Mouse (Mus musculus): Measurements from ENCODE around the gene Tial1.

The Tial1 gene

DNA sequence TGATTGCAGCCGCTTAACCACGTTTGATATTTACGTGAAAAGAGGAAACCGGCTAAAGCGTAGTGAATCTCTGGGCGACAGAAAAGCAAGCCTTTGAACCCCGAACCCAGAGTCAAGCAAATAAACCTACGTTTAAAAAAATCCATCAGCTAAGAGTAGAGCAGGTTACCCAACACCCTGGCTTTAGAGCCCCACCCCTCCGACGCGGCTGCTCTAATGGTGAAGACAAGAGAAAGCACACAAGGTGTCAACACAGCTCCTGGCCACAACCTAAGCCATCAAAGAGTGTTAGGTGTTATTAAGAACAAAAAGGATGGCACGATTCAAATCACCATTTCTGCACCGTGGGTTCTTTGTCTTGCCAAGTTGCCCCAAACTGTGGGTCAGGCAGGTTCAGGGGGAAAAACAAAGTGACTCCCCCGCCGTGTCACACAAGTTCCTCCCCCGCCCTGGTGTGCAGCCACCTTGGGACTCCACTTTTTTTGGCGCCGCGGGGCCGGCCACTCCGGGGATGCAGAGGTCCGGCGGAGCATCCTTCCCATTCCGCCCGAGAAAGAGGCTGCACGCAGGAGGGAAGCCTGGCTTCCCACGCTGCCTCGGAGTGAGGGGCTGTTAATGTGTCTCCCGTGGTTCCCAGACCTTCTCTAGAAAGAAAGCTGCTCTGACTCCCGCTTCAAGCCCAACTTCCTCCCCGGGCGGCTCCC is 44.1 kb downstream of the Tial1 start:
- DNase-seq (ENCODE audit: low spot score in 2 of 2): peak in 1 of 2 experiments; percentile 7

DNA sequence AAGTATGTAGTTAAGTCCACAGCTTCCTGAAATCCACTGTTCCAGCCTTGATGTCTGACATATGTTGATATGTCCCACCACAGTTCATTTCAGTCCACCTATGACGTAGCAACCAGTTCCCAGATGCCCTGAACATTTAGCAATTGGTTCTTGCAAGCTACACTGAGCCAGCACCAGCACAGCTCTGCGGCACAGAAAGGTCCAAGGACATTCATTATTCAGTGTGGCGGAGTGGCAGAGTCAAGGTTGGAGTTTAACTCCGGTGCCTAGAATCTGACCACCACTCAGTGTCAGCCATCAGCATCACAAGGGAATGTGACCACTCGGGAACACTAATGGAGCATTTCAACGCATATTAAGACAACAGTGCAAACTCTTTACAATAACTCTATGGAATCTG is 44.9 kb downstream of the Tial1 start:
- DNase-seq (ENCODE audit: low spot score in 2 of 2): no peak

DNA sequence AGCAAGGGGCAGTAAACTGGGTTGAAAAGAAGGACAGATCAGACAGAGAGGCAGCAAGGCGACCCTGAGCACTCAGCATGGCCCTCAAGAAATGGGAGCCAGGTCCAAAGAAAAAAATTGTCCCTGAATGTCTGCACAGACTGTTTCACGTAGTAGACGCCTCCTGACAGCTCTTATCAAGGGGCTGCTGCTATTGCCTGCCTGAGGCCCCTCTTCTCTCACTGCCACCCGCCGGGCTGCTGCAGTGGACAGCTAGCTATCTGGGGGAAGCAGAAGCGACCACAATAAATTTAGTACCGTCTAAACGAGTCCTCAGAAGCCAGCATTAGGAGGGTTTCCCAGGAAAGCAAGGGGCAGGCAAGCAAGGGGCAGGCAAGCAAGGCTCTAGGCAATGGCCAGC is 47.1 kb downstream of the Tial1 start:
- DNase-seq (ENCODE audit: low spot score in 2 of 2): no peak

DNA sequence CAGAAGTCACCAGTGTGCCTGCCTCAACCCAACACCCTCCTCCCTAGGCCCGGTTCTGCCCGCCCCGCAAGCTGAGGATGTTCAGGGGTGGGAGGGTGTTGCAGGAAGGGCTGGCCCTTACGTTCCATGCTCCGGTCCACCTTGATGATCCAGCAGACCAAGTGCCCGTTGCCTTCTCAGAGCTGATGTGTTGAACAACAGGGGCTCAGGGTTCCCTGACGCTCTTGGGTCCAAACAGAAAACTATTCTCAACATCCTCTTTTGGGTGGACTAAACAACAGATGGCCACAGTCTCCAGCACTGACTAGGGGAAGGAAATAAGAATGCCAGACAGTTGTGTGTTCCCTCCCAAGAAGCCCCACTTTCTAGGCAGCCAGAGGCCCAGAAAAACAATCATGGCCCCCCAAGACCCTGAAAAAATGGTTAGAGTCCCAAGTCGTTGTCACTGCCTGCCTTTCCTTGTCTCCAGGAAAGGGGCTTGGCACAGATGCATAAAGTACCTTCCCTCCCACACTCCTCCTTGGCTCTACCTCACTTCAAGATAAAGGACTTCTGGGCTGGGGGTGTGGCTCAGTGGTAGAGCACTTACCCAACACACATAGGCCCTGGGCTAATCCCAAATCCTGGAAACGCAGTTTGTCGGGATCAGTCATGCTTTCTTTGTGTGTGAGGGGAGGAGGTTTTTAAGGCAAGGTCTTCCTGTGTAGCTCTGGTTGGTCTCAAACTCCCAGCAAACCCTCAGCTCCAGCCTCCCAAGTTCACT is 49.3 kb downstream of the Tial1 start:
- no peak for DNase-seq (ENCODE audit: low spot score in 2 of 2)

GRCm38 (mm10) chr7:128410708-128411413 is 50.7 kb downstream of the Tial1 start:
- no peak for DNase-seq (ENCODE audit: low spot score in 2 of 2)

GRCm38 (mm10) chr7:128408265-128408664 is 53.3 kb downstream of the Tial1 start:
- DNase-seq (ENCODE audit: low spot score in 2 of 2): no peak

DNA sequence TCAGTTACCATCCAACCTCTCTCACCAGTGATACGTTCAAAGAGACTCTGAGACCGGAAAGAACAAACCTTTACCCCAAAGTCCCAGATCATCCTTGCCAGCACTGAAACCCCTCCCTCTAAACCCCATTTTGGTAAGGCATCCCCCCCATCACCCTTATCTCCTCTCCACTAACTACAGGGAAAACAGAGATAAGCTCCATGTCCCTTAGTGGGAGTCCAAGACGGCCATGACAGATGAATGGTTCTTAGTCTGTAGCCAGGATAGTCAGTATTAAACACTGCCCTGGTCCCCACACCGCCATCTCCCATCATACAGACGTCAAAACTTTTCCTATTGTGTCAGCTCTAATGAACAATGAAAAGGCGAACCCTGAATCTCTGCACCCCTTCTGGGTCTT is 57.5 kb downstream of the Tial1 start:
- DNase-seq (ENCODE audit: low spot score in 2 of 2): no peak

GRCm38 (mm10) chr7:128403586-128403985 is 57.9 kb downstream of the Tial1 start:
- DNase-seq (ENCODE audit: low spot score in 2 of 2): no peak

- no peak for DNase-seq (ENCODE audit: low spot score in 2 of 2)
These were observed 58.4 kb downstream of the Tial1 start for GRCm38 (mm10) chr7:128403128-128403527.

DNA sequence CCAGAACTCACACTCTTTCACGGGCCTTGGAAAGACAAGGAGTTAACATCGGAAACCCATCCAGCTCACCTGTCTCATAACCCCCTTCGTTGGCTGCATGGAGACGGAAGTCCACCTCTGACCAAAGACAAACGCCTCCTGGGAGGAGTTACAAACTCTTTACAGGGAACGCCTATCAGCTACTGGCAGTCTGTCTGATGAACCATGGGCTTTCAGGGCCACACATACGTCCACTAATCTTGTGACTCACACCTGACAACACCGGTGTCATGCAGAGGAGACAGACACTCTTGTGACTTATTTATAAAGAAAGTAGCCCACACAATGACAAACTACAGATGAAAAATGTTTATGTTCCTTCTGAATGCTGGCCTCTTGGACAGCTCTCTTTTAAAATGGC is 58.9 kb downstream of the Tial1 start:
- DNase-seq (ENCODE audit: low spot score in 2 of 2): no peak

GRCm38 (mm10) chr7:128398664-128399063 is 62.9 kb downstream of the Tial1 start:
- peak in 1 of 2 experiments; percentile 34 for DNase-seq (ENCODE audit: low spot score in 2 of 2)

GRCm38 (mm10) chr7:128397066-128397465 is 64.5 kb downstream of the Tial1 start:
- DNase-seq (ENCODE audit: low spot score in 2 of 2): no peak

- DNase-seq (ENCODE audit: low spot score in 2 of 2): no peak
These were observed 67.8 kb downstream of the Tial1 start for GRCm38 (mm10) chr7:128393756-128394155.

- DNase-seq (ENCODE audit: low spot score in 2 of 2): no peak
These were observed 68.6 kb downstream of the Tial1 start for GRCm38 (mm10) chr7:128392972-128393314.

DNA sequence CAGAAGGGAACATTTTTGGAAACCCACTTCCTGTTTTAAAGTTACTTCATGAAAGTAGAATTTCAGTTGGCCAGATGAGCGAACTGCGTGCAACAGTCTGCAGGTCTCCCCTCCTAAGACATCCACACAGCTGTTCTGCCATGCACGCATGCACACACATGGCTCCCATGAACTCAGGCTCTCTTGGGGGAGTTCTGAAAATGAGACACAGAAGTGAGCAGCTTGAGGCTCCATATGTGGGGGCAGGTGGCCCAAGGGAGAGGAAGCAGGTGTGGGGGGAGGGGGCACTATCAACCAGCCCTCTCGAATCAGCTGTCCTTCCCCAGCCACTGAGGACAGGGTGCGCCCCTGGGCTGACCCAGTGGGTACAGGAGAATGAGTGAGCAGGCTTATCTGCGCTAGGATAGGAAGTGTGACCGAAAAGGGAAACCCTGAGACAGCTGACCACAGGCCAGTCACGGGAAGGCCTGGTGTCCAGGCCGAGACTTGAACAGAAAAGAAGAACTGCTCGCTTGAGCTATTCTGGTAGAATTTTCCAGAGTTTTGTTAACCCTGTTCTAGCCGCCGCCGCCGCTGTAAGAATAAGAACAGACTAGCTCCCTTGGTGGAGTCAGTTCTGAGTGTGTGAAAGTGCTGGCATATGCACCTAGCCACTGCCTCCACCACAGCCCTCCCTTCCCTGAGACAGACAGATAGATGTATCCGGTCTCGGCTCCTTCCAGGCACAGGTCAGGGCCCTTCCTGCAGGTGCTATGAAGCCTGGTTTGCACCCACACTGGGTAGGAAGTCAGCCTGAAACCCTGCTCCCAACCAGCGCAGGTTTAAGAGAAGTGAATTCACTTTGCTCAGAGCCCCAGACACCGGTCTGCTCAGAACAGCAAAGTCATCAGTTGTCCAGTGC is 69.2 kb downstream of the Tial1 start:
- DNase-seq (ENCODE audit: low spot score in 2 of 2): peak in 1 of 2 experiments; percentile 20

GRCm38 (mm10) chr7:128391267-128392057 is 70.1 kb downstream of the Tial1 start:
- no peak for DNase-seq (ENCODE audit: low spot score in 2 of 2)
